Mouse (Mus musculus) MEL (cell line): ENCODE measurements at regions not wholly inside any gene's neighbourhood (a gene's known extent, or its start where the extent isn't known, plus 50 kb on each side); places are given as distances from the start of the nearest gene placed in this dataset.

ENCODE experiments used
- DNase-seq: peaks from one replicate; pipeline ENCODE4 v3.0.0; 2011; ENCODE audit warnings: low read depth, low spot score
- H3K27ac ChIP-seq: 2 replicates; pipeline ENCODE4 v1.5.1; 2012; ENCODE audit warnings: low read depth, mild to moderate bottlenecking, control low read depth, low read length, moderate library complexity; ENCODE audit not compliant: control insufficient read depth
- H3K27me3 ChIP-seq, 2 experiments: fragments of 150-350 bp in 1 of 2; sonication (generic) in 1 of 2; 2 replicates each; pipeline ENCODE4 v1.6.1; 2012; ENCODE audit warnings: low read length in 2 of 2, mild to moderate bottlenecking in 2 of 2, improper control_type of control experiment in 1 of 2, moderate library complexity in 1 of 2; ENCODE audit not compliant: insufficient read depth in 2 of 2, control insufficient read depth in 1 of 2
- H3K36me3 ChIP-seq, 2 experiments: 2 replicates each; pipeline ENCODE4 v1.6.1; 2012 to 2014; ENCODE audit warnings: low read length in 2 of 2, improper control_type of control experiment in 1 of 2, inconsistent platforms in 1 of 2, mild to moderate bottlenecking in 1 of 2; ENCODE audit not compliant: insufficient read depth in 2 of 2, control insufficient read depth in 1 of 2
- H3K4me1 ChIP-seq, 2 experiments: fragments of 150-350 bp in 1 of 2; sonication (generic) in 1 of 2; 2 replicates each; pipeline ENCODE4 v1.6.1; 2012; ENCODE audit warnings: low read length in 2 of 2, improper control_type of control experiment in 1 of 2, mild to moderate bottlenecking in 1 of 2; ENCODE audit not compliant: insufficient read depth in 2 of 2, control insufficient read depth in 1 of 2
- H3K4me3 ChIP-seq, 2 experiments: fragments of 150-350 bp in 1 of 2; sonication (generic) in 1 of 2; 2 replicates each; pipeline ENCODE4 v1.5.1; 2012; ENCODE audit warnings: low read depth in 2 of 2, low read length in 2 of 2, mild to moderate bottlenecking in 2 of 2, moderate library complexity in 2 of 2, control low read depth in 1 of 2, improper control_type of control experiment in 1 of 2; ENCODE audit not compliant: control insufficient read depth in 1 of 2, insufficient read depth in 1 of 2
- H3K79me2 ChIP-seq: 2 replicates; pipeline ENCODE4 v1.6.1; 2012; ENCODE audit warnings: mild to moderate bottlenecking, low read length, moderate library complexity; ENCODE audit not compliant: control insufficient read depth, poor library complexity, insufficient read depth
- H3K9ac ChIP-seq: 2 replicates; pipeline ENCODE4 v1.6.1; 2012; ENCODE audit warnings: low read depth, mild to moderate bottlenecking, control low read depth, low read length, moderate library complexity; ENCODE audit not compliant: control insufficient read depth, poor library complexity, severe bottlenecking
- H3K9me3 ChIP-seq: fragments of 150-350 bp; sonication (generic); replicated peaks from 2 replicates; pipeline ENCODE4 v1.6.1; 2012; ENCODE audit warnings: mild to moderate bottlenecking, low read length, improper control_type of control experiment, moderate library complexity; ENCODE audit not compliant: insufficient read depth
- BHLHE40 ChIP-seq: IDR thresholded peaks from 2 replicates; pipeline ENCODE4 v1.6.1; 2012; ENCODE audit warnings: low read depth, mild to moderate bottlenecking, inconsistent platforms, low read length, improper control_type of control experiment, borderline replicate concordance
- CHD1 ChIP-seq: IDR thresholded peaks from 2 replicates; pipeline ENCODE4 v1.6.1; 2012; ENCODE audit warnings: low read depth, mild to moderate bottlenecking, inconsistent platforms, low read length, improper control_type of control experiment
- CTCF ChIP-seq, 3 experiments: IDR thresholded peaks in 2 of 3; conservative IDR thresholded peaks in 1 of 3; 2 replicates each; pipeline ENCODE4 v1.5.1; 2011 to 2012; ENCODE audit warnings: low read length in 3 of 3, low read depth in 2 of 3, mild to moderate bottlenecking in 2 of 3, improper control_type of control experiment in 1 of 3, inconsistent platforms in 1 of 3, mixed read lengths in 1 of 3, moderate library complexity in 1 of 3; ENCODE audit not compliant: control insufficient read depth in 1 of 3, insufficient read depth in 1 of 3, poor library complexity in 1 of 3, severe bottlenecking in 1 of 3
- EP300 ChIP-seq, 2 experiments: IDR thresholded peaks; 2 replicates each; pipeline ENCODE4 v1.6.1; 2011; ENCODE audit warnings: improper control_type of control experiment in 2 of 2, low read length in 2 of 2, low read depth in 1 of 2, mild to moderate bottlenecking in 1 of 2
- HCFC1 ChIP-seq: IDR thresholded peaks from 2 replicates; pipeline ENCODE4 v1.6.1; 2012; ENCODE audit warnings: low read depth, mild to moderate bottlenecking, inconsistent platforms, low read length, improper control_type of control experiment, moderate library complexity
- KAT2A ChIP-seq: conservative IDR thresholded peaks from 2 replicates; pipeline ENCODE4 v1.6.1; 2012; ENCODE audit warnings: low read depth, low read length, improper control_type of control experiment, inconsistent platforms
- MAX ChIP-seq: IDR thresholded peaks from 2 replicates; pipeline ENCODE4 v1.6.1; 2011; ENCODE audit warnings: low read length, improper control_type of control experiment
- MAZ ChIP-seq: IDR thresholded peaks from 2 replicates; pipeline ENCODE4 v1.6.1; 2012; ENCODE audit warnings: low read depth, mild to moderate bottlenecking, inconsistent platforms, low read length, improper control_type of control experiment
- MEF2A ChIP-seq: IDR thresholded peaks from 2 replicates; pipeline ENCODE4 v1.6.1; 2014; ENCODE audit warnings: low read depth, mild to moderate bottlenecking, inconsistent platforms, low read length, improper control_type of control experiment; ENCODE audit not compliant: poor library complexity, insufficient replicate concordance, severe bottlenecking; ENCODE audit errors: extremely low read depth
- MYB ChIP-seq: IDR thresholded peaks from 2 replicates; pipeline ENCODE4 v1.6.1; 2011; ENCODE audit warnings: mild to moderate bottlenecking, low read depth, low read length, improper control_type of control experiment
- NELFE ChIP-seq: IDR thresholded peaks from 2 replicates; pipeline ENCODE4 v1.6.1; 2011; ENCODE audit warnings: low read depth, low read length, improper control_type of control experiment
- POLR2AphosphoS2 ChIP-seq: IDR thresholded peaks from 2 replicates; pipeline ENCODE4 v1.6.1; 2011; ENCODE audit warnings: low read length, improper control_type of control experiment
- RAD21 ChIP-seq: IDR thresholded peaks from 2 replicates; pipeline ENCODE4 v1.6.1; 2011; ENCODE audit warnings: mild to moderate bottlenecking, low read depth, low read length, improper control_type of control experiment
- SIN3A ChIP-seq: IDR thresholded peaks from 2 replicates; pipeline ENCODE4 v1.6.1; 2012; ENCODE audit warnings: low read length, improper control_type of control experiment, inconsistent platforms
- TAL1 ChIP-seq: IDR thresholded peaks from 2 replicates; pipeline ENCODE4 v1.6.1; 2012; ENCODE audit warnings: mild to moderate bottlenecking, inconsistent platforms, low read length, moderate library complexity, mixed read lengths
- TCF12 ChIP-seq: IDR thresholded peaks from 2 replicates; pipeline ENCODE4 v1.6.1; 2014; ENCODE audit warnings: low read depth, mild to moderate bottlenecking, inconsistent platforms, low read length, improper control_type of control experiment, moderate library complexity
- UBTF ChIP-seq: IDR thresholded peaks from 2 replicates; pipeline ENCODE4 v1.6.1; 2012; ENCODE audit warnings: low read depth, mild to moderate bottlenecking, inconsistent platforms, low read length, improper control_type of control experiment, moderate library complexity, borderline replicate concordance; ENCODE audit not compliant: insufficient read depth
- USF1 ChIP-seq: IDR thresholded peaks from 2 replicates; pipeline ENCODE4 v1.6.1; 2014; ENCODE audit warnings: low read depth, mild to moderate bottlenecking, inconsistent platforms, low read length, improper control_type of control experiment, moderate library complexity
- USF2 ChIP-seq, 2 experiments: IDR thresholded peaks; 2 replicates each; pipeline ENCODE4 v1.6.1; 2011 to 2012; ENCODE audit warnings: improper control_type of control experiment in 2 of 2, low read length in 2 of 2, borderline replicate concordance in 1 of 2, inconsistent platforms in 1 of 2, low read depth in 1 of 2, mild to moderate bottlenecking in 1 of 2; ENCODE audit not compliant: insufficient read depth in 1 of 2
- ZC3H11A ChIP-seq: IDR thresholded peaks from 2 replicates; pipeline ENCODE4 v1.6.1; 2012; ENCODE audit warnings: low read depth, mild to moderate bottlenecking, inconsistent platforms, low read length, improper control_type of control experiment
- ZKSCAN1 ChIP-seq: IDR thresholded peaks from 2 replicates; pipeline ENCODE4 v1.6.1; 2012; ENCODE audit warnings: low read depth, mild to moderate bottlenecking, inconsistent platforms, low read length, improper control_type of control experiment, moderate library complexity
- ZNF384 ChIP-seq: IDR thresholded peaks from 2 replicates; pipeline ENCODE4 v1.6.1; 2012; ENCODE audit warnings: low read depth, mild to moderate bottlenecking, inconsistent platforms, low read length, improper control_type of control experiment

- no peaks in the 10 kb centered on the region for H3K9me3 ChIP-seq
- DNase-seq, result no peak
- no peaks in the 10 kb centered on the region for H3K36me3 ChIP-seq
- no peaks in the 10 kb centered on the region for H3K79me2 ChIP-seq
- no peak overlapping the region for H3K27ac ChIP-seq
- H3K4me1 ChIP-seq, result no peaks in the 10 kb centered on the region
- no peak overlapping the region for H3K4me3 ChIP-seq
- H3K9ac ChIP-seq, result no peak overlapping the region
- TF ChIP-seq CHD1 (no peak), TAL1 (no peak), TCF12 (no peak), POLR2AphosphoS2 (no peak), KAT2A (no peak), MAX (no peak), NELFE (no peak), RAD21 (no peak), MEF2A (no peak), HCFC1 (no peak)
- TF ChIP-seq, all 39 proteins: peak for 0
- H3K27me3 ChIP-seq, result no peaks in the 10 kb centered on the region
Observed at GRCm38 (mm10) chr8:92008616-92009610, 207.0 kb upstream of the Irx3 start.

GRCm38 (mm10) chr8:92005091-92005490 lies 203.2 kb upstream of the Irx3 start:
- DNase-seq, result no peak
- Histone ChIP-seq H3K9ac (no peak overlapping the region), H3K4me1 (no peaks in the 10 kb centered on the region), H3K36me3 (no peaks in the 10 kb centered on the region), H3K27me3 (no peaks in the 10 kb centered on the region), H3K9me3 (no peaks in the 10 kb centered on the region), H3K79me2 (no peaks in the 10 kb centered on the region), H3K4me3 (no peak overlapping the region), H3K27ac (no peak overlapping the region)
- no peak for TF ChIP-seq MYB

GRCm38 (mm10) chr8:92004532-92004931 lies 202.7 kb upstream of the Irx3 start:
- no peaks in the 10 kb centered on the region for H3K79me2 ChIP-seq
- no peaks in the 10 kb centered on the region for H3K9me3 ChIP-seq
- H3K27me3 ChIP-seq, result no peaks in the 10 kb centered on the region
- no peak for DNase-seq
- H3K4me3 ChIP-seq, result no peak overlapping the region
- TF ChIP-seq SIN3A (no peak), ZC3H11A (no peak), ZKSCAN1 (no peak), BHLHE40 (no peak), CTCF (IDR thresholded peaks at IDR 0.05 in 2 of 3, conservative IDR thresholded peaks at IDR 0.05 in 1 of 3; ENCODE audit: control insufficient read depth in 1 of 3, insufficient read depth in 1 of 3, low read depth in 2 of 3, low read length in 3 of 3, poor library complexity in 1 of 3, severe bottlenecking in 1 of 3) (no peak), USF1 (no peak), MYB (no peak), MEF2A (no peak), UBTF (no peak), MAZ (no peak), EP300 (IDR thresholded peaks at IDR 0.05; ENCODE audit: low read depth in 1 of 2, low read length in 2 of 2) (no peak), USF2 (IDR thresholded peaks at IDR 0.05; ENCODE audit: borderline replicate concordance in 1 of 2, insufficient read depth in 1 of 2, low read depth in 1 of 2, low read length in 2 of 2) (no peak), ZNF384 (no peak)
- TF ChIP-seq, all 39 proteins: peak for 0
- Histone ChIP-seq H3K36me3 (no peaks in the 10 kb centered on the region), H3K4me1 (no peaks in the 10 kb centered on the region), H3K9ac (no peak overlapping the region), H3K27ac (no peak overlapping the region)
